ENCODE assay signal across 8 mouse cellular contexts in genomic region chr7:35214442-35215222, GRCm38 (mm10). TPM values are rescaled to one million over a fixed set of nuclear protein-coding genes. Genes with fewer than 3 reads are reported as not detected.
DNase-seq lines count a peak whose midpoint lies in the region; ATAC-seq and TF ChIP-seq lines count a peak whose summit lies in the region.

No protein-coding gene starts in this region.

- no peaks in the 10 kb centered on the region for H3K9me3 ChIP-seq in forebrain, embryonic 14.5 days (replicated peaks; ENCODE audit: control insufficient read depth, low read length)
- H3K9me3 ChIP-seq in limb, embryonic 12.5 days = no peaks in the 10 kb centered on the region

- no peaks in the 10 kb centered on the region for H3K27me3 ChIP-seq in forebrain, embryonic 14.5 days (replicated peaks; ENCODE audit: control insufficient read depth, insufficient read depth, low read length)
- peaks cover 13% of the 10 kb centered on the region; the same call in 1 of the 2 replicates for H3K27me3 ChIP-seq in limb, embryonic 12.5 days
- 0 out of 2 replicates have a peak, but pooled peaks cover 8% of the 10 kb centered on the region for H3K27me3 ChIP-seq in small intestine, adult 2 months (ENCODE audit: control insufficient read depth, insufficient read depth, low read length)

- ATAC-seq in forebrain, embryonic 14.5 days = peak; percentile 68
- ATAC-seq in limb, embryonic 12.5 days (ENCODE audit: insufficient number of reproducible peaks, insufficient read depth, low FRiP score, low TSS enrichment, low read depth) = peak; percentile 53

- H3K9ac ChIP-seq in forebrain, embryonic 14.5 days (ENCODE audit: low read length) = peak overlapping the region; percentile 96
- peak overlapping the region; percentile 78 for H3K9ac ChIP-seq in limb, embryonic 12.5 days (replicated peaks)

- DNase-seq in layer of hippocampus, adult 2 months (ENCODE audit: low spot score in 2 of 2) = no peak
- DNase-seq in layer of hippocampus, postnatal 36 days = no peak
- DNase-seq in forebrain, embryonic 14.5 days (ENCODE audit: low spot score) = peak; percentile 51
- no peak for DNase-seq in frontal cortex, postnatal 36 days (ENCODE audit: low spot score in 2 of 2)
- no peak for DNase-seq in gastrocnemius, postnatal 25 days

- H3K4me2 ChIP-seq in forebrain, embryonic 14.5 days (ENCODE audit: low read length) = peak overlapping the region; percentile 73
- peak overlapping the region; percentile 69 for H3K4me2 ChIP-seq in limb, embryonic 12.5 days

- no peaks in the 10 kb centered on the region for H3K4me1 ChIP-seq in brown adipose tissue, adult 24 weeks (ENCODE audit: control insufficient read depth, insufficient read depth, insufficient read length, low read length)
- H3K4me1 ChIP-seq in forebrain, embryonic 14.5 days (ENCODE audit: control insufficient read depth, insufficient read depth, low read length) = peaks cover 14% of the 10 kb centered on the region
- H3K4me1 ChIP-seq in limb, embryonic 12.5 days (replicated peaks) = peaks cover 11% of the 10 kb centered on the region
- H3K4me1 ChIP-seq in small intestine, adult 2 months (ENCODE audit: control insufficient read depth, insufficient read depth, insufficient read length, low read length) = no peaks in the 10 kb centered on the region

- no peak for TF ChIP-seq CTCF in layer of hippocampus, adult 2 months (conservative IDR thresholded peaks at IDR 0.05)
- no peak for TF ChIP-seq CTCF in small intestine, adult 2 months (IDR thresholded peaks at IDR 0.05; ENCODE audit: extremely low read depth, insufficient read length, insufficient replicate concordance, low read depth, low read length)

- WGBS in forebrain, embryonic 14.5 days = 1% methylated on average over 47 of the region's 79 CpGs
- 1% methylated on average over 69 of the region's 79 CpGs for WGBS in limb, embryonic 12.5 days
- 6% methylated on average over 71 of the region's 79 CpGs for WGBS in small intestine, adult 2 months

- TF ChIP-seq POLR2A in small intestine, adult 2 months (IDR thresholded peaks at IDR 0.05; ENCODE audit: low read depth, low read length) = no peak

- peak overlapping the region; percentile 93; the same call in 1 of the 2 replicates for H3K27ac ChIP-seq in layer of hippocampus, adult 2 months
- H3K27ac ChIP-seq in brown adipose tissue, adult 24 weeks (replicated peaks; ENCODE audit: low read depth, low read length) = no peak overlapping the region
- peak overlapping the region; percentile 88 for H3K27ac ChIP-seq in forebrain, embryonic 14.5 days (ENCODE audit: low read depth, low read length)
- H3K27ac ChIP-seq in limb, embryonic 12.5 days = peak overlapping the region; percentile 70
- no peak overlapping the region for H3K27ac ChIP-seq in small intestine, adult 2 months (ENCODE audit: insufficient read depth, low read depth, low read length)

- H3K36me3 ChIP-seq in forebrain, embryonic 14.5 days (ENCODE audit: control insufficient read depth, insufficient read depth, low read length) = peaks cover 28% of the 10 kb centered on the region
- H3K36me3 ChIP-seq in limb, embryonic 12.5 days = peaks cover 26% of the 10 kb centered on the region
- H3K36me3 ChIP-seq in small intestine, adult 2 months (ENCODE audit: control insufficient read depth, insufficient read depth, low read length) = no peaks in the 10 kb centered on the region

- peak overlapping the region; percentile 68 for H3K4me3 ChIP-seq in layer of hippocampus, adult 2 months
- peak overlapping the region; percentile 59 for H3K4me3 ChIP-seq in brown adipose tissue, adult 24 weeks (ENCODE audit: insufficient read depth, low read depth, low read length)
- peak overlapping the region; percentile 79 for H3K4me3 ChIP-seq in forebrain, embryonic 14.5 days (ENCODE audit: low read depth, low read length)
- peak overlapping the region; percentile 72 for H3K4me3 ChIP-seq in limb, embryonic 12.5 days (replicated peaks)
- H3K4me3 ChIP-seq in small intestine, adult 2 months (ENCODE audit: low read depth, low read length) = peak overlapping the region; percentile 45

RNA-seq across cellular contexts. Expression of gene Lrp3, which starts 0.7 kb away (rescaled TPM):
- 10 to 100 TPM; 73.2 to 76.7 TPM for total RNA-seq in layer of hippocampus, adult 2 months (2021)
- 10 to 100 TPM; 72.8 to 73.5 TPM for total RNA-seq in layer of hippocampus, postnatal 36 days (2021)
- polyA plus RNA-seq in brown adipose tissue, adult 24 weeks (2012; ENCODE audit: insufficient read depth, insufficient read length, missing spikeins) = 5.6 and 6.7 TPM in 2 replicates
- 21.4 and 22.3 TPM in 2 replicates for polyA plus RNA-seq in forebrain, embryonic 14.5 days (2014; fragmentation: Nextera tagmentation; extraction: Ambion mirVana)
- polyA plus RNA-seq in limb, embryonic 12.5 days (2016; fragmentation: Nextera tagmentation; extraction: Ambion mirVana) = 8.1 and 9.1 TPM in 2 replicates
- polyA plus RNA-seq in small intestine, adult 2 months (2012; rRNA removed) = 4.2 and 5.0 TPM in 2 replicates
- 1 to 10 TPM; 7.6 to 8.2 TPM for total RNA-seq in gastrocnemius, postnatal 25 days (2021)

RNA-seq across cellular contexts. Expression of gene Slc7a10, which starts 28.4 kb away (rescaled TPM):
- total RNA-seq in layer of hippocampus, adult 2 months (2021) = 10 to 100 TPM; 50.0 to 50.6 TPM
- 10 to 100 TPM; 50.4 to 53.2 TPM for total RNA-seq in layer of hippocampus, postnatal 36 days (2021)
- 7.7 and 8.3 TPM in 2 replicates for polyA plus RNA-seq in brown adipose tissue, adult 24 weeks (2012; ENCODE audit: insufficient read depth, insufficient read length, missing spikeins)
- 2.1 and 4.2 TPM in 2 replicates for polyA plus RNA-seq in forebrain, embryonic 14.5 days (2014; fragmentation: Nextera tagmentation; extraction: Ambion mirVana)
- 0.38 and 0.64 TPM in 2 replicates for polyA plus RNA-seq in limb, embryonic 12.5 days (2016; fragmentation: Nextera tagmentation; extraction: Ambion mirVana)
- polyA plus RNA-seq in small intestine, adult 2 months (2012; rRNA removed) = 0.11 and 0.95 TPM in 2 replicates
- 1 to 10 TPM in 1 of 2 experiments, under 1 TPM in 1; 0.31 to 7.7 TPM for total RNA-seq in gastrocnemius, postnatal 25 days (2021)

Comparison
In these comparisons a context has a peak if more than half of its experiments do, and no peak if none do; other contexts are left out.
1. H3K27ac ChIP-seq: peak in layer of hippocampus, adult 2 months (single experiment), forebrain, embryonic 14.5 days (single experiment) and limb, embryonic 12.5 days (single experiment); none in brown adipose tissue, adult 24 weeks (single experiment) and small intestine, adult 2 months (single experiment).
2. Peak in every context shown above with its lines, with median percentiles within 50 percentile points of each other: H3K4me3 ChIP-seq.